In genomic region chr3:158824643-158825042, GRCm38 (mm10) we compare ENCODE assay signal across 21 mouse cellular contexts.
"Had no signal": no experiment of that assay in that cellular context is flagged by ENCODE, and none has a peak within 500 bp of the region (broad histone marks: within the 10 kb centered on the region; RNA-seq: fewer than 3 reads in every experiment).

No protein-coding gene starts in this region.

- H3K27ac ChIP-seq: kidney, postnatal 0 days; layer of hippocampus, adult 2 months; limb, embryonic 10.5 days; limb, embryonic 13.5 days; liver, embryonic 12.5 days; liver, embryonic 15.5 days; lung, embryonic 15.5 days; stomach, embryonic 15.5 days had no signal

- H3K27me3 ChIP-seq: limb, embryonic 13.5 days; liver, embryonic 12.5 days; liver, embryonic 15.5 days; lung, embryonic 15.5 days; megakaryocyte, embryonic 14.5 days; stomach, embryonic 15.5 days had no signal

- H3K9ac ChIP-seq: limb, embryonic 13.5 days; liver, embryonic 12.5 days; liver, embryonic 15.5 days; lung, embryonic 15.5 days; stomach, embryonic 15.5 days had no signal

- H3K4me1 ChIP-seq: limb, embryonic 10.5 days; limb, embryonic 13.5 days; liver, embryonic 12.5 days; liver, embryonic 15.5 days; lung, embryonic 15.5 days; megakaryocyte, embryonic 14.5 days; stomach, embryonic 15.5 days had no signal

- DNase-seq: kidney, postnatal 25 days; layer of hippocampus, adult 9-11 months; liver; lung, adult 18-20 months; lung, postnatal 10 days; lung, postnatal 36 days; midbrain, embryonic 14.5 days; right cerebral cortex, postnatal 14 days; spleen, adult 18-20 months; thymus, adult 18-20 months; thymus, postnatal 36 days had no signal

- H3K9me3 ChIP-seq: limb, embryonic 10.5 days; limb, embryonic 13.5 days; liver, embryonic 12.5 days; liver, embryonic 15.5 days; lung, embryonic 15.5 days; stomach, embryonic 15.5 days had no signal

- H3K4me2 ChIP-seq: limb, embryonic 13.5 days; liver, embryonic 12.5 days; liver, embryonic 15.5 days; lung, embryonic 15.5 days; midbrain, embryonic 11.5 days; stomach, embryonic 15.5 days had no signal

- H3K4me3 ChIP-seq: layer of hippocampus, adult 2 months; limb, embryonic 10.5 days; limb, embryonic 13.5 days; liver, embryonic 12.5 days; liver, embryonic 15.5 days; lung, embryonic 15.5 days; megakaryocyte, embryonic 14.5 days; stomach, embryonic 15.5 days had no signal

- H3K36me3 ChIP-seq: limb, embryonic 10.5 days; limb, embryonic 13.5 days; liver, embryonic 12.5 days; liver, embryonic 15.5 days; lung, embryonic 15.5 days; stomach, embryonic 15.5 days had no signal

- ATAC-seq: liver, embryonic 12.5 days had no signal
